Mouse (Mus musculus): ENCODE data around the gene Nav3.

DNA sequence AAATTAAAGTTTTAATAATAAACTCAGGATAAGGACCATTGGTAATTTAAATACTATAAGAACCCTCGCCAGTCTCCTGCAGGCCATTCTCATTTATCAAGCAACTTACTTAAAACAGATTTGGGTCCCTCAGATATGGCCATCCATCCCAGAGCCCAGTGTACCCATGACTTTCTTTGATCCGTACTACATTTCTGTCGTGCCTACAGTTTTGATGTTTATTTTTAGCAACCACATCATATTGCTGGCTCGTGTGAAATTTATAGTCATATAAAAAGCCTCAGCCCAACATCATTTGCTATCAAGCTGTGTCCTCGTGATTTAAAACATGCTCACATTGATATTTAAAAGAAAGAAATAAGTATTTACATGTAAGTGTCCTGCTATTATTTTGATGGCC lies 394.8 kb downstream of the Nav3 start:
- TF ChIP-seq EP300 (IDR thresholded peaks at IDR 0.05; ENCODE audit: low read depth): no peak
- TF ChIP-seq CTCF (IDR thresholded peaks at IDR 0.05; ENCODE audit: low read depth): no peak
